Mouse (Mus musculus) cortical plate, adult 2 months (tissue): ENCODE results near the gene Glod5.

Experiments
- CTCF ChIP-seq: fragments of 200-500 bp; IDR thresholded peaks from 2 replicates; pipeline ENCODE4 v1.5.1; 2011; ENCODE audit warnings: mild to moderate bottlenecking, control low read depth, low read length; ENCODE audit not compliant: insufficient read depth; ENCODE audit errors: extremely low read depth
- POLR2A ChIP-seq: fragments of 200-500 bp; IDR thresholded peaks from 2 replicates; pipeline ENCODE4 v1.6.1; 2011; ENCODE audit warnings: mild to moderate bottlenecking, low read length, control low read depth; ENCODE audit not compliant: insufficient read depth; ENCODE audit errors: extremely low read depth

GRCm38 (mm10) chrX:8002971-8003370 lies 15.3 kb downstream of the Glod5 start:
- TF ChIP-seq POLR2A: no peak
- no peak for TF ChIP-seq CTCF
